Mouse (Mus musculus) liver, adult 2 months (tissue): ENCODE measurements around the gene Kirrel3.

Source experiments
- CTCF ChIP-seq: fragments of 200-500 bp; IDR thresholded peaks from 2 replicates; pipeline ENCODE4 v1.5.1; 2011; ENCODE audit warnings: low read depth, low read length, control low read depth
- POLR2A ChIP-seq: fragments of 200-500 bp; IDR thresholded peaks from 2 replicates; pipeline ENCODE4 v1.6.1; 2011; ENCODE audit warnings: low read length, control low read depth; ENCODE audit not compliant: insufficient read depth; ENCODE audit errors: extremely low read depth

- TF ChIP-seq CTCF = no peak
- TF ChIP-seq POLR2A = no peak
Observed at GRCm38 (mm10) chr9:35049891-35050527, 564.3 kb downstream of the Kirrel3 start.
